Mouse (Mus musculus) lung, postnatal 0 days (tissue): Measurements from ENCODE around the gene Triobp.

ENCODE experiments used
- CTCF ChIP-seq: IDR thresholded peaks from 2 replicates; pipeline ENCODE4 v1.5.1; 2016; ENCODE audit warnings: antibody characterized with exemption, mild to moderate bottlenecking
- EP300 ChIP-seq: IDR thresholded peaks from 2 replicates; pipeline ENCODE4 v1.6.1; 2016; ENCODE audit warnings: antibody characterized with exemption, mild to moderate bottlenecking, control low read depth

- TF ChIP-seq EP300 (no peak), CTCF (no peak)
Measured at GRCm38 (mm10) chr15:78986536-78987220, 39.2 kb downstream of the Triobp start.
